9 mouse cellular contexts compared by ENCODE assay signal in genomic region chr14:33824421-33824874, GRCm38 (mm10).
DNase-seq lines count a peak whose midpoint lies in the region; ATAC-seq lines count a peak whose summit lies in the region.
"Had no signal": no experiment of that assay in that cellular context is flagged by ENCODE, and none has a peak within 500 bp of the region (broad histone marks: within the 10 kb centered on the region; RNA-seq: fewer than 3 reads in every experiment).

No protein-coding gene starts in this region.

- H3K4me3 ChIP-seq in heart, embryonic 16.5 days (ENCODE audit: low read length) = no peak overlapping the region
- H3K4me3 ChIP-seq in hindbrain, embryonic 12.5 days = no peak overlapping the region
- no peak overlapping the region for H3K4me3 ChIP-seq in limb, embryonic 13.5 days
- H3K4me3 ChIP-seq in stomach, embryonic 16.5 days (replicated peaks; ENCODE audit: low read length) = no peak overlapping the region

- no peak overlapping the region for H3K27ac ChIP-seq in heart, embryonic 16.5 days (ENCODE audit: low read length)
- 0 out of 2 replicates have a peak overlapping the region, but pooled peaks have one; percentile 4 for H3K27ac ChIP-seq in hindbrain, embryonic 12.5 days
- H3K27ac ChIP-seq in limb, embryonic 13.5 days = peak overlapping the region; percentile 69
- no peak overlapping the region for H3K27ac ChIP-seq in stomach, embryonic 16.5 days (ENCODE audit: low read length)

- H3K36me3 ChIP-seq in heart, embryonic 16.5 days (ENCODE audit: control insufficient read depth, insufficient read depth) = no peaks in the 10 kb centered on the region
- no peaks in the 10 kb centered on the region for H3K36me3 ChIP-seq in hindbrain, embryonic 12.5 days
- no peaks in the 10 kb centered on the region for H3K36me3 ChIP-seq in limb, embryonic 13.5 days
- no peaks in the 10 kb centered on the region for H3K36me3 ChIP-seq in stomach, embryonic 16.5 days (ENCODE audit: control insufficient read depth, insufficient read depth, low read length)
- H3K36me3 ChIP-seq: G1E had no signal

- no peaks in the 10 kb centered on the region for H3K27me3 ChIP-seq in heart, embryonic 16.5 days (ENCODE audit: control insufficient read depth, insufficient read depth, low read length)
- no peaks in the 10 kb centered on the region for H3K27me3 ChIP-seq in hindbrain, embryonic 12.5 days
- no peaks in the 10 kb centered on the region for H3K27me3 ChIP-seq in limb, embryonic 13.5 days
- H3K27me3 ChIP-seq in stomach, embryonic 16.5 days (ENCODE audit: control insufficient read depth, insufficient read depth, low read length) = no peaks in the 10 kb centered on the region

- no peak for DNase-seq in heart, postnatal 4 days
- DNase-seq in embryo, embryonic 9.5 days (ENCODE audit: extremely low spot score) = peak; percentile 24
- DNase-seq in adipocyte (ENCODE audit: low spot score) = no peak

- 44% methylated on average over 11 of the region's 11 CpGs for WGBS in heart, embryonic 16.5 days
- 39% methylated on average over 11 of the region's 11 CpGs for WGBS in hindbrain, embryonic 12.5 days
- 32% methylated on average over 11 of the region's 11 CpGs for WGBS in limb, embryonic 13.5 days
- 39% methylated on average over 11 of the region's 11 CpGs for WGBS in stomach, embryonic 16.5 days

- no peak overlapping the region for H3K9ac ChIP-seq in heart, embryonic 16.5 days (ENCODE audit: low read length)
- no peak overlapping the region for H3K9ac ChIP-seq in hindbrain, embryonic 12.5 days
- H3K9ac ChIP-seq in limb, embryonic 13.5 days = no peak overlapping the region
- H3K9ac ChIP-seq in stomach, embryonic 16.5 days (ENCODE audit: low read length) = no peak overlapping the region; the same call in 1 of the 2 replicates

- peaks cover 2% of the 10 kb centered on the region; the same call in 1 of the 2 replicates for H3K4me1 ChIP-seq in heart, embryonic 16.5 days (ENCODE audit: control insufficient read depth, insufficient read depth, low read length)
- 0 out of 2 replicates have a peak, but pooled peaks cover 7% of the 10 kb centered on the region for H3K4me1 ChIP-seq in hindbrain, embryonic 12.5 days
- peaks cover 47% of the 10 kb centered on the region for H3K4me1 ChIP-seq in limb, embryonic 13.5 days
- H3K4me1 ChIP-seq in stomach, embryonic 16.5 days (ENCODE audit: control insufficient read depth, insufficient read depth, low read length) = peaks cover 9% of the 10 kb centered on the region

- H3K4me2 ChIP-seq in heart, embryonic 16.5 days (ENCODE audit: low read depth, low read length) = no peak overlapping the region
- H3K4me2 ChIP-seq in hindbrain, embryonic 12.5 days (replicated peaks) = peak overlapping the region; percentile 12; the same call in 1 of the 2 replicates
- H3K4me2 ChIP-seq in limb, embryonic 13.5 days (replicated peaks) = peak overlapping the region; percentile 38
- H3K4me2 ChIP-seq in stomach, embryonic 16.5 days (ENCODE audit: low read depth, low read length) = peak overlapping the region; percentile 22; the same call in 1 of the 2 replicates

- no peaks in the 10 kb centered on the region for H3K9me3 ChIP-seq in heart, embryonic 16.5 days (replicated peaks; ENCODE audit: control insufficient read depth, low read length)
- no peaks in the 10 kb centered on the region for H3K9me3 ChIP-seq in hindbrain, embryonic 12.5 days (replicated peaks)
- no peaks in the 10 kb centered on the region for H3K9me3 ChIP-seq in limb, embryonic 13.5 days
- H3K9me3 ChIP-seq in stomach, embryonic 16.5 days (replicated peaks; ENCODE audit: control insufficient read depth, low read length) = no peaks in the 10 kb centered on the region

- ATAC-seq in heart, embryonic 16.5 days (replicated peaks; ENCODE audit: extremely low read depth, insufficient read depth, low FRiP score) = peak; percentile 46; the same call in 1 of the 2 replicates
- ATAC-seq in hindbrain, embryonic 12.5 days (ENCODE audit: low FRiP score) = peak; percentile 54; the same call in 1 of the 2 replicates
- ATAC-seq in limb, embryonic 13.5 days (ENCODE audit: low FRiP score, low read depth) = peak; percentile 80
- ATAC-seq in stomach, embryonic 16.5 days (ENCODE audit: insufficient read depth, low FRiP score) = peak; percentile 26; the same call in 1 of the 2 replicates
- no peak for ATAC-seq in megakaryocyte, adult 5-6 weeks (ENCODE audit: poor library complexity, severe bottlenecking)

Comparison
In these comparisons a context has a peak if more than half of its experiments do, and no peak if none do; other contexts are left out.
1. H3K27ac ChIP-seq: peak in hindbrain, embryonic 12.5 days (single experiment) and limb, embryonic 13.5 days (single experiment); none in heart, embryonic 16.5 days (single experiment) and stomach, embryonic 16.5 days (single experiment).